Mouse (Mus musculus) NIH3T3 (cell line): ENCODE data around the gene Rnf6.
"Not testable (repeated sequence)": the region's sequence is repeated elsewhere in the genome, so short reads cannot be mapped to it uniquely, and the experiment has no call there.

ENCODE experiments used
- DNase-seq: peaks from one replicate; pipeline ENCODE4 v3.0.0-alpha.2; 2012; ENCODE audit warnings: low read depth

Gene Rnf6

GRCm38 (mm10) chr5:146230864-146231654 is 9.7 kb upstream of the Rnf6 start, which contains the start of gene Cdk8:
TSS of gene Cdk8 (plus strand) at chr5:146231230.
- peak; percentile 97 for DNase-seq

DNA sequence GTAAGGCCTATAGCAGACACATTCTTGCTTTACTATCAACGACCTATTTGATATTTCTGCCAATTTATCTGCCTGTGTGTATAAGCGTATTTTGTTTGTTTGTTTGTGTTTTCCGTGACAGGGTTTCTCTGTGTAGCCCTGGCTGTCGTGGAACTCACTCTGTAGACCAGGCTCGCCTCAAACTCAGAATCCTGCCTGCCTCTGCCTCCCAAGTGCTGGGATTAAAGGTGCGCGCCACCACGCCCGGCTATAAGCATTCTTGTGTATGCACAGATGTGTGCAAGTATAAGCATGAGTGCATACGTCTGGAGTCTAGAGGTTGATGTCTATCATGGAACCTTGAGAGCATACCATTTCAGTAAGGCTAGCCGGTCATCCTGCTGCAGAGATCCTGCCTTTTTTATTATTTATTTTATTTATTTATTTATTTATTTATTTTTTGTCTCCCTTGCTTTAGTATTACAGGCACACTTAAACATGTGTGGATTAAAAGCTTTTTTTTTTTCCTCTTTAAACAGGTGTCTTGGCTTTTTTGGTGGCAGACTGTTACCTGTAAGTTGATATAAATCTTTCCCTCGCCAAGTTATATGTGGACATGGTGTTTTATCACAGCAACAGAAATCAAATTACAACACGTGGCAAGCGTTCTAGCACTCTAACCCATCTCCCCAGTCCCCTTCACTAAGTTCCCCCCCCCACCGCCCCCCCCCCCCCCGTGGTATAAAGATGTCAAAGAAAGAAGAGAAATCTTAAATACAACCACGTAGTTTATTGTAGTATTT is 8.7 kb upstream of the Rnf6 start:
- DNase-seq, result no peak

- no peak for DNase-seq
These were observed 6.1 kb upstream of the Rnf6 start for GRCm38 (mm10) chr5:146227496-146227895.

DNA sequence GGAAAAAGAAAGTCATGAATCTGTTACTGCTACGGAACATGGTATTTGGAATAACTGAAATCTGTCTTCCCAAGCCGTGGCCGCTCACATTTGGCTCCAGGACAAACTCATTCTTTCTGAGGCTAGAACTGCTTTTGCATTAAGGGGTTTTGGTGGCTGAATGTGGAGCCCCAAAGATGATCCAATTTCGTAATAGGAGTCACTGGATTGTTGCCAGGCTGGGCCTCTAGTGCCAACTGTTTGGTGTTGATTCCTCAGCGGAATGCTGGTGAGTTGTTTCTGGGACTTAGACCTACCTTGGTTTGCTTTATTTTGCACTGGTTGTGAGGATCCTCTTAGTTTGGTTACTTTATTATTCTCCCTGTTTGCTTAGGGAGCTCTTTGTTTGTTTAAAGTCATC is 2.4 kb upstream of the Rnf6 start:
- peak; percentile 44 for DNase-seq

DNA sequence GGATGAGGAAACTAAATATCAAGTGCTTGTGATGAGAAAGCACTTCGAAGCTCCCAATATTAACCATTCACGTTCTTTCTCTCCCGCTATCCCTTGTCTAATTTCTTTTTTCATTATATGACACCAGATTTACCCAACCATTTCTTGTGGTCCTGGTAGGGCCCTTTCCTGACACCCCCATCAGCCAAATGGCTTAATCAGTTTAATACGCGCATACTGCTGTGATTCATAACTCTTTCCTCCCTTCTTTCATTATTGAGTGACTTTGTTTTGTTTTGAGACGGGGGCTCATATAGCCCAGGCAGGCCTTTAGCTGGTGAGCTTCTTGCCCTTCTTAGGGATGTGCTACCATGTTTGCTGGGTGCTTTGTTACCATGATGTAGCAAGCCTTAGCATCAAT is 367 bp upstream of the Rnf6 start:
- DNase-seq, result no peak

GRCm38 (mm10) chr5:146220501-146220878 is 865 bp downstream of the Rnf6 start:
- no peak for DNase-seq

- no peak for DNase-seq
These were observed 15.8 kb downstream of the Rnf6 start for GRCm38 (mm10) chr5:146205537-146205936.

- DNase-seq, result no peak
These were observed 17.4 kb downstream of the Rnf6 start for GRCm38 (mm10) chr5:146203921-146204320.

DNA sequence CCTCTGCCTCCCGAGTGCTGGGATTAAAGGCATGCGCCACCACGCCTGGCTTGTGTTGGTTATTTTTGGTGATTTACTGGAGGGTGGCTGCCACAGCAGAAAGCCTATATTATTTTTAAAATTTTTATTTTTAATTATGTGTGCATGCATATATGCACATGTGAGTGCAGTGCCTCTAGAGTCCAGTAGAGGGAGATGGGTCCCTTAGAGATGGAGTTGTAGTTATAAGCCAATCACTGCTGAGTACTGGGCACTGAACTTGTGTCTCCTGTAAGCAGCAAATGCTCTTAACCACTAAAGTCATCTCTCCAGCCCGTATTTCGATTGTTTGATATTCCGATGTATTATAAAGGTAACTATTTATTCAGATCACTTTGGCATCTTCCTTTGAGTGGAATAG is 20.8 kb downstream of the Rnf6 start:
- no peak for DNase-seq

DNA sequence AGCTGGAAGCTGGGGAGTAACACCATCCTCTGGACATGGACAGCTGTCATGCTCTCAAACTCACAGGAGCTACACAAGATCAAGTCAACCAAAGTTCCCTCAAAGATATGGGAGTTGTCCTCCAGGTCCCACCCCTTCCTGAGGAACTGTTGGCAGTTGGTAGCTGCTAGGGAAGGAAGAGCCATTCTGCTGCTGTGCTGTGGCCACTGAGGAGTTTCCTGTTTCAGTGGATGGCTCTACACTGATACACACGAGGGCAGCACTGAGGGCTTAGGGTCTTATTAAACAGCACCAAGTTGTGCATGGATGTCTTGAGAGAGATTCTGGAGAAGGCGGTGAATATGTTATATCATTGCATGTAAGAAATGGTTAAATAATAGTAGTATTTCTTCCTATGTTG is 21.8 kb downstream of the Rnf6 start:
- no peak for DNase-seq

DNA sequence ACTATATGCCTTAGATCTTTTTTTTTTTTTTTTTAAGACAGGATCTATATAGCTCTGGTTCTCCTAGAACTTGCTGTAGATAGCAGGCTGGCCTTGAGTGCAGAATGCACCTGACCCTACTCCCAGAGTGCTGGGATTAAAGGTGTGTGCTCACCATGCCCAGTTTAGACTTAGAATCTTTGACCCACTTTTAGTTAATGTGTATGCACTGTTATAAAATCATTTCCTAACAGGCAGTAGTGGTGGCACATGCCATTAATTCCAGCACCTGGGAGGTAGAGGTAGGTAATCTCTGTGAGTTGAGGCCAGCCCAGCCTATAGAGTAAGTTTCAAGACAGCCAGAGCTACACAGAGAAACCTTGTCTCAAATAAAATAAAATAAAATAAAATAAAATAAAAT is 22.3 kb downstream of the Rnf6 start:
- no peak for DNase-seq

- DNase-seq, result no peak
These were observed 28.0 kb downstream of the Rnf6 start for GRCm38 (mm10) chr5:146193360-146193759.

GRCm38 (mm10) chr5:146190501-146191269 is 30.7 kb downstream of the Rnf6 start:
- DNase-seq, result no peak

DNA sequence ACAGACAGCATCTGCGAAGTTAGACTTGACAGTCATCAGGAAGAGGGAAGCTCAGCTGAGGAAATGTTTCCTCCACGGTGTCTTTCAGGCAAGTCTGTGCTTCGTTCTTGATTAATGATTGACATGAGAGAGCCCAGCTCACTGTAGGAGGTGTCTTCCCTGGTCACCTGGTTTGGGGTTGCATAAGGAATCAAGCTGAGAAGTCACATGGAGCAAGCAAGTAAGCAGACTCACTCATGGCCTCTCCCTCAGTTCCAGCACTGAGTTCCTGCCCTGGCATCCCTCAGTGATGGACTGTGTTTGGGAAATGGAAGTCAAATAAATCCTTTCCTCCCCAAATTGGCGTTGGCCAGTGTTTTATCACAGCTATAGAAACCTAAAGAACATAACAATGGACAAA is 31.3 kb downstream of the Rnf6 start:
- no peak for DNase-seq

- DNase-seq, result no peak
These were observed 32.6 kb downstream of the Rnf6 start for GRCm38 (mm10) chr5:146188712-146189111.

DNA sequence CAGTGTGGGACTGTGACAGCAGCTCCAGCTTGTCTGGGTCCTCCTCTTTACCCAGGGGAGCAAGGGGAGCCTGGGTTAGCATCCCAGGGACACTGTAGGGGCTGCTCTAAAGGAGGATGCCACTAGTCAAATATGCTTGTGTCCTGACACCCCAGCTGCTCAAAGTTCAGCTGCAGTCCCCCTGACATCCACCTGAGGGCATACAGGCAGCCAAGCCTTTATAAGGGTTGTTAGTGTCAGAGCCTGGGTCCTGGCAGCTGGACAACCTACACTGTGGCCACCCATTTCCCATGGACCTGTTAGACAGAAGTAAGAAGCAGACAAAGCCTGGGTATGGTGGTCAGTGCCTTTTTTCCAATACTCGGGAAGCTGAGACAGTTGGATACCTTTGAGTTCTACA is 33.2 kb downstream of the Rnf6 start:
- DNase-seq, result no peak

DNA sequence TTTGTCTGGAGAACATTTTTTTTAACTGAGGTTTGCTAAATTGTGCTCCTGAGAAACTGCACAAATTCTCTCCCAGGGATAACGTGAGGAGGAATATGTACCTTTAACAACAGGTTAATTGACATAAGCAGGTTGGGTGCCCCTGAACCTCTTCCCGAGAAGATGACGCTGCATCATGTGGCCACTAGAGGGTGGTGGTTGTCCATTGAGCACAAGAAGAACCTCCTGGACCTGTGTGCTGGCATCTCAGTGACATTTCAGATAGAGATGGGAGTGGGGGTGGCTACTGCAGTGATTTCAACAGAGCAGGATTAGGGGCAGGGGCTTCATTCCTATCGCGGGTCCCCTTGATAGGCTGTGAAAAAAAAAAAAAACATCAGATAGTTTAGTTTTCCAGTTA is 33.9 kb downstream of the Rnf6 start:
- DNase-seq, result not testable (repeated sequence)

GRCm38 (mm10) chr5:146185204-146185603 is 36.2 kb downstream of the Rnf6 start, which contains the start of gene 1700001J03Rik:
TSS of gene 1700001J03Rik (minus strand) at chr5:146185304.
- not testable (repeated sequence) for DNase-seq

GRCm38 (mm10) chr5:146172744-146173143 is 48.6 kb downstream of the Rnf6 start:
- DNase-seq, result peak; percentile 29

GRCm38 (mm10) chr5:146170621-146171020 is 50.7 kb downstream of the Rnf6 start, which contains the start of gene Gm6309:
TSS of gene Gm6309 (minus strand) at chr5:146170721.
- not testable (repeated sequence) for DNase-seq

DNA sequence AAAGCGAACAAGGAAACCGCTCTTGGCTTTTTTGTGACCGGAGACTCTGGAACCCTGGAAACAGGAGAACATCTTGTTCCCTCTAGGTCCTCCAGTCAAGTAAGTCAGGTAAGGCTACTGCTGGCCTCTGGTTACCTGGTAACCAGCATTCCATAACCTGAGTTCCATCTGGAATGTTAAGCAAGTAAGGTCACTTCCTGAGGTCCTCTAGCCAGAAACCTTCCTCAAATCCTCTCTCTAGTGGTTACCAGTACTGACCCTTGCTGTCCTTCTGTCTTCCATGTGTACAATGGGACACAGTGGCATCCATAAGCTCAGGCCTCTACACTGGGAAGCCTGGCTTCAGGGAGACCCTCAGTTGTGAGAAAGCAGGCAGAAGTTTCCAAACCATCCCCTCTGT is 60.9 kb downstream of the Rnf6 start, which contains the start of gene Gm5565:
Gm5565 (minus strand) TSS at position 101 of the 400 bp plus-strand sequence.
- DNase-seq, result not testable (repeated sequence)
